Mouse (Mus musculus) forelimb bud, embryonic 11.5 days (tissue): ENCODE data around the gene Gm5108.

Experiments used
- DNase-seq: peaks from one replicate; pipeline ENCODE4 v3.0.0-alpha.2; 2012; ENCODE audit warnings: low read depth, low spot score

Gene Gm5108

GRCm38 (mm10) chr5:68020870-68021269, 79.4 kb downstream of the Gm5108 start:
- no peak for DNase-seq
